Mouse (Mus musculus) embryonic facial prominence, embryonic 11.5 days (tissue): ENCODE measurements around the gene Paqr4. TPM values are rescaled to one million over a fixed set of nuclear protein-coding genes. Genes with fewer than 3 reads are reported as not detected.
A peak's percentile ranks its signal among the peaks of the same experiment; 100 is the strongest.

Experiments
- ATAC-seq: fragments of 200-750 bp; cut with Nextera tagmentation; replicated peaks from 2 replicates; pipeline ENCODE4 v1.8.0; 2017; ENCODE audit warnings: low read depth; ENCODE audit not compliant: insufficient number of reproducible peaks, low FRiP score, low TSS enrichment
- DNase-seq: peaks from one replicate; pipeline ENCODE4 v3.0.0-alpha.2; 2015; ENCODE audit warnings: low spot score
- H3K27ac ChIP-seq: fragments of 300-500 bp; sonication (generic); replicated peaks from 2 replicates; pipeline ENCODE4 v1.5.1; 2014; ENCODE audit warnings: mild to moderate bottlenecking, low read depth, low read length, control low read depth
- H3K27me3 ChIP-seq: fragments of 300-500 bp; sonication (generic); 2 replicates; pipeline ENCODE4 v1.6.1; 2014; ENCODE audit warnings: mild to moderate bottlenecking, low read length, moderate library complexity, mixed read lengths; ENCODE audit not compliant: control insufficient read depth, insufficient read depth
- H3K36me3 ChIP-seq: fragments of 300-500 bp; sonication (generic); replicated peaks from 2 replicates; pipeline ENCODE4 v1.6.1; 2014; ENCODE audit warnings: low read depth, mild to moderate bottlenecking, low read length, moderate library complexity, mixed read lengths; ENCODE audit not compliant: control insufficient read depth, insufficient read depth
- H3K4me1 ChIP-seq: fragments of 300-500 bp; sonication (generic); 2 replicates; pipeline ENCODE4 v1.6.1; 2014; ENCODE audit warnings: low read length, mixed read lengths; ENCODE audit not compliant: control insufficient read depth, insufficient read depth
- H3K4me2 ChIP-seq: fragments of 300-500 bp; sonication (generic); 2 replicates; pipeline ENCODE4 v1.6.1; 2014; ENCODE audit warnings: low read depth, mild to moderate bottlenecking, control low read depth, low read length, moderate library complexity
- H3K4me3 ChIP-seq: fragments of 300-500 bp; sonication (generic); 2 replicates; pipeline ENCODE4 v1.5.1; 2014; ENCODE audit warnings: low read depth, low read length, control low read depth
- H3K9ac ChIP-seq: fragments of 300-500 bp; sonication (generic); replicated peaks from 2 replicates; pipeline ENCODE4 v1.6.1; 2014; ENCODE audit warnings: mild to moderate bottlenecking, control low read depth, low read length
- H3K9me3 ChIP-seq: fragments of 300-500 bp; sonication (generic); replicated peaks from 2 replicates; pipeline ENCODE4 v1.6.1; 2016; ENCODE audit warnings: mild to moderate bottlenecking, low read length, inconsistent platforms, mixed read lengths; ENCODE audit not compliant: control insufficient read depth
- WGBS: fragments of 180-500 bp; shearing (Covaris S2); extraction: QIAGEN DNeasy Blood & Tissue Kit; methylation state at CpG from one replicate; pipeline ENCODE4 v1.1.7; 2014; 5-methylcytosine and 5-hydroxymethylcytosine counted together
- polyA plus RNA-seq: library from polyadenylated mRNA; unstranded; fragments of >200 nt; fragmentation: Nextera tagmentation; extraction: Ambion mirVana; gene quantifications from 2 replicates; pipeline ENCODE4 v1.2.1, GENCODE M21; 2014

Gene Paqr4
- polyA plus RNA-seq: 11.8 and 12.1 TPM in 2 replicates

DNA sequence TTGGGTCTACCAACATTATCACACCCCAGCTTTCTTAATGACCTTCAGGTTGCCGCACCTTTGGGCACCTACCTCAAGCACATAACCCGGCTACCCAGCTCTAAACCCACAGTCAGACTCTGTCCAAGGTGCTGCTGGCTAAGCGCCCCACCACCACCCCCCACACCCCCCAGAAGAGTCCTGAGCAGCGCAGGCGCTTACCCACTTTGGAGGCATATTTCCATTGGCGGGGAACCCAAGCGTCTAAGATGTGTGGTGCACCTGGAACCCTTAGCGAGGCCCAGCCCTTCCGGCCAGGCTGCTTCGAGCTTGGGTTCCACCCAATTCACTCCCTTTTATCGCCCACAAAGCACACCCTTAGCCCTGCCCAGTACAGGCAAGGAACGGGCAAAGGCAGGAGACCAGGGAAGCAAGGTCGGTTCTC, at the start of gene Paqr4:
TSS of gene Paqr4 (minus strand) at position 270 of the 424 bp plus-strand sequence.
- DNase-seq (no peak), ATAC-seq (peak; percentile 4; the same call in 1 of the 2 replicates)
- Histone ChIP-seq H3K36me3 (no peaks in the 10 kb centered on the region), H3K4me1 (peaks cover 10% of the 10 kb centered on the region), H3K4me3 (peak within 1 kb of the TSS; percentile 58), H3K27me3 (peaks cover 71% of the 10 kb centered on the region), H3K9me3 (no peaks in the 10 kb centered on the region), H3K4me2 (peak within 1 kb of the TSS; percentile 97), H3K27ac (peak within 1 kb of the TSS; percentile 56; the same call in 1 of the 2 replicates), H3K9ac (peak within 1 kb of the TSS; percentile 57)
- 10% methylated on average over 13 of the region's 13 CpGs for WGBS

DNA sequence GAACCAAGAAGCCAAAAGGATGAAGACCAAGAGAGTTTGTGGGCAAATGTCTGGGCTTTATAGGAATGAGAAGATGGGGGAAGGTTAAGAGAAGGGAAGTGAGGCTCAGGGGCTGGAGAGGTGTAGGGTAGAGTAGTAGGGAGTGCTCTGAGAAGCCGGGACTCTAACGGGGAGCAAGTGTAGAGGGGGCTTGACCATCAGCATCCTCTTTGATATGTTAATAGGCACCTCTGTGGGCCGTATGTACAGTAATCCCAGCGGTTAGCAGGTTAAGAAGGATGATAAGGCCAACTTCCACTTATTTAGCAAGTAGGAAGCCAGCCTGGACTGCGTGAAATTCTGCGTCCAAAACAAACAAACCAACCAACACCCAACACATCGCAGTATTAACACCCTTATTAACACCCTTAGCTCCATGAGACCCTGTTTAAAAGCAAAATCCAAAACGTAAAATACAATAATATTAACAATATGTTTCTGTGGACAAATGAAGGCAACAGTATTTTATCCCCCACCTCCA, 49.1 kb upstream of the Paqr4 start:
- Histone ChIP-seq H3K9me3 (no peaks in the 10 kb centered on the region), H3K36me3 (no peaks in the 10 kb centered on the region), H3K27me3 (no peaks in the 10 kb centered on the region), H3K27ac (peak overlapping the region; percentile 87; the same call in 1 of the 2 replicates), H3K4me3 (peak overlapping the region; percentile 34), H3K4me1 (no peaks in the 10 kb centered on the region), H3K4me2 (peak overlapping the region; percentile 57), H3K9ac (peak overlapping the region; percentile 68)
- DNase-seq (peak; percentile 8), ATAC-seq (no peak)
- 11% methylated on average over 8 of the region's 8 CpGs for WGBS

- Histone ChIP-seq H3K4me1 (no peaks in the 10 kb centered on the region), H3K4me2 (no peak overlapping the region), H3K4me3 (no peak overlapping the region), H3K9me3 (no peaks in the 10 kb centered on the region), H3K36me3 (no peaks in the 10 kb centered on the region), H3K27me3 (no peaks in the 10 kb centered on the region), H3K9ac (no peak overlapping the region), H3K27ac (no peak overlapping the region)
- DNase-seq: no peak
- WGBS: 90% methylated on average over 4 of the region's 4 CpGs
- no peak for ATAC-seq
These were observed 48.3 kb upstream of the Paqr4 start for GRCm38 (mm10) chr17:23788973-23789372.

- DNase-seq (peak; percentile 53), ATAC-seq (no peak)
- no peaks in the 10 kb centered on the region for H3K4me1 ChIP-seq
- H3K9ac ChIP-seq: peak overlapping the region; percentile 33
- H3K27ac ChIP-seq: no peak overlapping the region
- no peaks in the 10 kb centered on the region for H3K27me3 ChIP-seq
- no peaks in the 10 kb centered on the region for H3K36me3 ChIP-seq
- H3K4me3 ChIP-seq: peak overlapping the region; percentile 62
- no peaks in the 10 kb centered on the region for H3K9me3 ChIP-seq
- 16% methylated on average over 13 of the region's 13 CpGs for WGBS
- H3K4me2 ChIP-seq: peak overlapping the region; percentile 81
These were observed 45.9 kb upstream of the Paqr4 start for GRCm38 (mm10) chr17:23786510-23786931.

DNA sequence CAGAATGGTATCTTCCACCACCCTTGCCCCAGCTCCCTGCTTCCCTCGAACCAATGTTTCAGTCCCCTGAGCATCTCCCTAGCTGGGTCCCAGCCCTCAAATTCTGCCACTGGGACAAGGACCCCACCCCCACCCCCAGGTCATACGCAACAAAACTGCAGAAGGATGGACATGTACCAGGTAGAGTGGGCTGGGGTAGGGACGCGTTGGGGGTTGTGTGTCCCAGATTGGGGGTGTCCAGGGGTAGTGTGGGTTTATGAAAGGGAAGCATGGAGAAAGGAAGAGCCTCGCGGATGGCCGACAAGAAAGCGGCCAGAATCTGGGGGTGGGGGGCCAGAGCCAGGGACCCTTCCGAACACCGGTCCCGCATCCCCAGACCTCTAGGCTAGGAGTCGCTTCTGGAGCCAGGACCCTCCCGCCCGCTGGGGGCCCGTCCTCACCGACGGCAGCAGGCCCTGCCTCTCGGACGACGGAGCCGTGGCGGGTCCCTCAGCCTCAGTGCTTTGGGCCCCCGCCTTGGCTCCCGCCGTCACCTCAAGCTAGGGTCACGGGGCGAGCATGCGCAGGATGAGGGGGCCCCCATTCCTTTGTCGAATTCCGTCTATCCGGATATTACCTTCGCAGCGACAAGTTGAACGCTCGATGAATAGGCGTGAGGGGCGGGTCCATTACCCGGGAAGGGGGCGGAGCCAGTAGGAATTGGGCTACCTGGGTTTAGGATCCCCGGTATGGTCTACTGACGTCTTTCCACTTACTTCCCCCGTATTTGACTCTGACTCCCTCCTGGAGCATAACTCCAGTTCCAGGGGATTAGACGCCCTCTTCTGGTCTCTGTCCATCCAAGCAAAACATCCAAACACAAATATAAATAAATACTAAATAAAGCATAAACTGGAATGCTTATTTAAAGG, 45.1 kb upstream of the Paqr4 start, which contains the start of gene Flywch2:
TSS of gene Flywch2 (minus strand) at position 521 of the 911 bp plus-strand sequence.
- WGBS: 2% methylated on average over 43 of the region's 43 CpGs
- H3K4me2 ChIP-seq: peak within 1 kb of the TSS; percentile 81
- peak within 1 kb of the TSS; percentile 62 for H3K4me3 ChIP-seq
- H3K27me3 ChIP-seq: no peaks in the 10 kb centered on the region
- no peaks in the 10 kb centered on the region for H3K36me3 ChIP-seq
- H3K27ac ChIP-seq: no peak within 1 kb of the TSS
- DNase-seq: peak; percentile 89
- peak; percentile 71 for ATAC-seq
- H3K9ac ChIP-seq: peak within 1 kb of the TSS; percentile 82
- no peaks in the 10 kb centered on the region for H3K4me1 ChIP-seq
- H3K9me3 ChIP-seq: no peaks in the 10 kb centered on the region

GRCm38 (mm10) chr17:23783352-23783751, 42.7 kb upstream of the Paqr4 start:
- no peak overlapping the region for H3K4me2 ChIP-seq
- H3K27me3 ChIP-seq: no peaks in the 10 kb centered on the region
- no peaks in the 10 kb centered on the region for H3K9me3 ChIP-seq
- H3K27ac ChIP-seq: no peak overlapping the region
- no peaks in the 10 kb centered on the region for H3K36me3 ChIP-seq
- ATAC-seq (no peak), DNase-seq (no peak)
- no peak overlapping the region for H3K9ac ChIP-seq
- H3K4me1 ChIP-seq: no peaks in the 10 kb centered on the region
- no peak overlapping the region for H3K4me3 ChIP-seq

- H3K4me2 ChIP-seq: no peak overlapping the region
- DNase-seq (no peak), ATAC-seq (no peak)
- WGBS: 50% methylated on average over 2 of the region's 2 CpGs
- H3K27me3 ChIP-seq: no peaks in the 10 kb centered on the region
- no peaks in the 10 kb centered on the region for H3K4me1 ChIP-seq
- H3K4me3 ChIP-seq: no peak overlapping the region
- H3K36me3 ChIP-seq: no peaks in the 10 kb centered on the region
- H3K27ac ChIP-seq: no peak overlapping the region
- no peak overlapping the region for H3K9ac ChIP-seq
- H3K9me3 ChIP-seq: no peaks in the 10 kb centered on the region
These were observed 37.8 kb upstream of the Paqr4 start for GRCm38 (mm10) chr17:23778447-23778846.

- H3K36me3 ChIP-seq: no peaks in the 10 kb centered on the region
- H3K4me2 ChIP-seq: no peak overlapping the region
- H3K9ac ChIP-seq: no peak overlapping the region
- no peak overlapping the region for H3K27ac ChIP-seq
- H3K4me1 ChIP-seq: no peaks in the 10 kb centered on the region
- 75% methylated on average over 2 of the region's 2 CpGs for WGBS
- no peaks in the 10 kb centered on the region for H3K9me3 ChIP-seq
- no peak for DNase-seq
- no peak for ATAC-seq
- H3K27me3 ChIP-seq: no peaks in the 10 kb centered on the region
- H3K4me3 ChIP-seq: no peak overlapping the region
These were observed 36.5 kb upstream of the Paqr4 start for GRCm38 (mm10) chr17:23777141-23777540.
